Mouse (Mus musculus) fat pad, adult 2 months (tissue): ENCODE measurements around the gene Cwc27.

Experiments
- DNase-seq: peaks from one replicate; pipeline ENCODE4 v3.0.0-alpha.2; 2011; ENCODE audit warnings: low read depth, low spot score; ENCODE audit errors: extremely low read depth

Gene Cwc27

GRCm38 (mm10) chr13:104816635-104817571 is at the start of gene Cwc27:
Gene Cwc27, minus strand, starts transcription at chr13:104817142.
- DNase-seq, result no peak

- DNase-seq, result no peak
Measured at GRCm38 (mm10) chr13:104866726-104867125, 49.8 kb upstream of the Cwc27 start.

GRCm38 (mm10) chr13:104863127-104863979 is 46.4 kb upstream of the Cwc27 start, which contains the start of gene Shisal2b:
Gene Shisal2b, minus strand, starts transcription at chr13:104863893.
- DNase-seq, result no peak

- no peak for DNase-seq
Measured at GRCm38 (mm10) chr13:104853645-104854044, 36.7 kb upstream of the Cwc27 start.

GRCm38 (mm10) chr13:104843295-104844089 is 26.6 kb upstream of the Cwc27 start:
- DNase-seq, result no peak

- DNase-seq, result no peak
Measured at GRCm38 (mm10) chr13:104841937-104842336, 25.0 kb upstream of the Cwc27 start.

- DNase-seq, result no peak
Measured at GRCm38 (mm10) chr13:104837628-104838027, 20.7 kb upstream of the Cwc27 start.

GRCm38 (mm10) chr13:104832811-104833210 is 15.9 kb upstream of the Cwc27 start:
- DNase-seq, result no peak

- DNase-seq, result no peak
Measured at GRCm38 (mm10) chr13:104825470-104825869, 8.5 kb upstream of the Cwc27 start.

- DNase-seq, result no peak
Measured at GRCm38 (mm10) chr13:104822411-104822838, 5.5 kb upstream of the Cwc27 start.

- no peak for DNase-seq
Measured at GRCm38 (mm10) chr13:104821908-104822307, 5.0 kb upstream of the Cwc27 start.

GRCm38 (mm10) chr13:104821192-104821591 is 4.2 kb upstream of the Cwc27 start:
- DNase-seq, result no peak

- DNase-seq, result no peak
Measured at GRCm38 (mm10) chr13:104817696-104818095, 754 bp upstream of the Cwc27 start.

- DNase-seq, result no peak
Measured at GRCm38 (mm10) chr13:104816270-104816634, 690 bp downstream of the Cwc27 start.

- no peak for DNase-seq
Measured at GRCm38 (mm10) chr13:104805681-104806080, 11.3 kb downstream of the Cwc27 start.

GRCm38 (mm10) chr13:104799566-104800182 is 17.3 kb downstream of the Cwc27 start:
- no peak for DNase-seq

- DNase-seq, result no peak
Measured at GRCm38 (mm10) chr13:104799067-104799466, 17.9 kb downstream of the Cwc27 start.

GRCm38 (mm10) chr13:104794421-104794820 is 22.5 kb downstream of the Cwc27 start:
- DNase-seq, result no peak

- no peak for DNase-seq
Measured at GRCm38 (mm10) chr13:104792184-104792583, 24.8 kb downstream of the Cwc27 start, which contains the start of gene Srek1ip1. Gene Srek1ip1, plus strand, starts transcription at chr13:104792484.

GRCm38 (mm10) chr13:104789663-104790062 is 27.3 kb downstream of the Cwc27 start:
- DNase-seq, result no peak
